Mouse (Mus musculus): Measurements from ENCODE around the gene Mthfd1.
A peak's percentile ranks its signal among the peaks of the same experiment; 100 is the strongest.

Mthfd1 gene

GRCm38 (mm10) chr12:76263876-76264275 lies 8.8 kb downstream of the Mthfd1 start:
- DNase-seq (ENCODE audit: low read depth) = no peak

- DNase-seq (ENCODE audit: low read depth) = no peak
Measured at GRCm38 (mm10) chr12:76264325-76264965, 9.3 kb downstream of the Mthfd1 start.

- DNase-seq (ENCODE audit: low read depth) = no peak
Measured at GRCm38 (mm10) chr12:76265001-76265400, 9.9 kb downstream of the Mthfd1 start.

GRCm38 (mm10) chr12:76266875-76267274 lies 11.8 kb downstream of the Mthfd1 start:
- DNase-seq (ENCODE audit: low read depth) = peak; percentile 46

GRCm38 (mm10) chr12:76268686-76269085 lies 13.6 kb downstream of the Mthfd1 start:
- no peak for DNase-seq (ENCODE audit: low read depth)

GRCm38 (mm10) chr12:76269196-76269595 lies 14.1 kb downstream of the Mthfd1 start:
- no peak for DNase-seq (ENCODE audit: low read depth)

- no peak for DNase-seq (ENCODE audit: low read depth)
Measured at GRCm38 (mm10) chr12:76271516-76271915, 16.4 kb downstream of the Mthfd1 start.

GRCm38 (mm10) chr12:76272610-76273524 lies 17.8 kb downstream of the Mthfd1 start:
- no peak for DNase-seq (ENCODE audit: low read depth)

- no peak for DNase-seq (ENCODE audit: low read depth)
Measured at GRCm38 (mm10) chr12:76278209-76278608, 23.1 kb downstream of the Mthfd1 start.

- DNase-seq (ENCODE audit: low read depth) = no peak
Measured at GRCm38 (mm10) chr12:76280556-76280955, 25.5 kb downstream of the Mthfd1 start.

- no peak for DNase-seq (ENCODE audit: low read depth)
Measured at GRCm38 (mm10) chr12:76281111-76281660, 26.1 kb downstream of the Mthfd1 start.

- DNase-seq (ENCODE audit: low read depth) = no peak
Measured at GRCm38 (mm10) chr12:76282132-76282531, 27.0 kb downstream of the Mthfd1 start.

- DNase-seq (ENCODE audit: low read depth) = no peak
Measured at GRCm38 (mm10) chr12:76282532-76283173, 27.6 kb downstream of the Mthfd1 start.

GRCm38 (mm10) chr12:76285418-76285817 lies 30.3 kb downstream of the Mthfd1 start:
- DNase-seq (ENCODE audit: low read depth) = no peak

GRCm38 (mm10) chr12:76287986-76288385 lies 32.9 kb downstream of the Mthfd1 start:
- DNase-seq (ENCODE audit: low read depth) = no peak

- DNase-seq (ENCODE audit: low read depth) = no peak
Measured at GRCm38 (mm10) chr12:76288494-76288893, 33.4 kb downstream of the Mthfd1 start.

GRCm38 (mm10) chr12:76289428-76289827 lies 34.3 kb downstream of the Mthfd1 start:
- no peak for DNase-seq (ENCODE audit: low read depth)

GRCm38 (mm10) chr12:76290271-76290670 lies 35.2 kb downstream of the Mthfd1 start:
- DNase-seq (ENCODE audit: low read depth) = no peak

- DNase-seq (ENCODE audit: low read depth) = peak; percentile 10
Measured at GRCm38 (mm10) chr12:76293192-76293591, 38.1 kb downstream of the Mthfd1 start.

- no peak for DNase-seq (ENCODE audit: low read depth)
Measured at GRCm38 (mm10) chr12:76297830-76298229, 42.7 kb downstream of the Mthfd1 start.

GRCm38 (mm10) chr12:76299361-76299906 lies 44.3 kb downstream of the Mthfd1 start:
- DNase-seq (ENCODE audit: low read depth) = no peak

GRCm38 (mm10) chr12:76300367-76300766 lies 45.3 kb downstream of the Mthfd1 start:
- no peak for DNase-seq (ENCODE audit: low read depth)
